Mouse (Mus musculus): ENCODE measurements around the gene Sumo1.
"Not testable (repeated sequence)": the region's sequence is repeated elsewhere in the genome, so short reads cannot be mapped to it uniquely, and the experiment has no call there.

Gene Sumo1

GRCm38 (mm10) chr1:59670641-59671168 lies at the start of gene Sumo1:
TSS of gene Sumo1 (minus strand) at chr1:59670834.
- peak; percentile 82 to 92 for DNase-seq (ENCODE audit: low spot score in 2 of 2)

GRCm38 (mm10) chr1:59719900-59720299 lies 49.3 kb upstream of the Sumo1 start:
- DNase-seq (ENCODE audit: low spot score in 2 of 2) = no peak

GRCm38 (mm10) chr1:59701766-59702165 lies 31.1 kb upstream of the Sumo1 start:
- DNase-seq (ENCODE audit: low spot score in 2 of 2) = no peak

- no peak for DNase-seq (ENCODE audit: low spot score in 2 of 2)
Measured at GRCm38 (mm10) chr1:59698207-59698606, 27.6 kb upstream of the Sumo1 start.

- DNase-seq (ENCODE audit: low spot score in 2 of 2) = no peak
Measured at GRCm38 (mm10) chr1:59697751-59698150, 27.1 kb upstream of the Sumo1 start.

- no peak for DNase-seq (ENCODE audit: low spot score in 2 of 2)
Measured at GRCm38 (mm10) chr1:59690467-59690866, 19.8 kb upstream of the Sumo1 start.

- no peak for DNase-seq (ENCODE audit: low spot score in 2 of 2)
Measured at GRCm38 (mm10) chr1:59687493-59687892, 16.9 kb upstream of the Sumo1 start.

GRCm38 (mm10) chr1:59684819-59685755 lies 14.5 kb upstream of the Sumo1 start, which contains the start of gene Nop58:
TSS of gene Nop58 (plus strand) at chr1:59684971.
- DNase-seq (ENCODE audit: low spot score in 2 of 2) = peak; percentile 84 to 86

GRCm38 (mm10) chr1:59683926-59684818 lies 13.5 kb upstream of the Sumo1 start:
- peak; percentile 22 to 69 for DNase-seq (ENCODE audit: low spot score in 2 of 2)

GRCm38 (mm10) chr1:59673661-59674060 lies 3.0 kb upstream of the Sumo1 start:
- DNase-seq (ENCODE audit: low spot score in 2 of 2) = no peak

- DNase-seq (ENCODE audit: low spot score in 2 of 2) = peak; percentile 28 to 71
Measured at GRCm38 (mm10) chr1:59669962-59670630, 538 bp downstream of the Sumo1 start.

GRCm38 (mm10) chr1:59668871-59669270 lies 1.8 kb downstream of the Sumo1 start:
- DNase-seq (ENCODE audit: low spot score in 2 of 2) = no peak

GRCm38 (mm10) chr1:59663456-59664135 lies 7.0 kb downstream of the Sumo1 start:
- no peak for DNase-seq (ENCODE audit: low spot score in 2 of 2)

GRCm38 (mm10) chr1:59656244-59657171 lies 14.1 kb downstream of the Sumo1 start:
- no peak for DNase-seq (ENCODE audit: low spot score in 2 of 2)

GRCm38 (mm10) chr1:59653243-59653911 lies 17.3 kb downstream of the Sumo1 start:
- no peak for DNase-seq (ENCODE audit: low spot score in 2 of 2)

- DNase-seq (ENCODE audit: low spot score in 2 of 2) = no peak
Measured at GRCm38 (mm10) chr1:59651201-59651819, 19.3 kb downstream of the Sumo1 start.

GRCm38 (mm10) chr1:59646502-59646901 lies 24.1 kb downstream of the Sumo1 start:
- not testable (repeated sequence) for DNase-seq (ENCODE audit: low spot score in 2 of 2)

GRCm38 (mm10) chr1:59642488-59642887 lies 28.1 kb downstream of the Sumo1 start:
- no peak for DNase-seq (ENCODE audit: low spot score in 2 of 2)

- DNase-seq (ENCODE audit: low spot score in 2 of 2) = no peak
Measured at GRCm38 (mm10) chr1:59638371-59638770, 32.3 kb downstream of the Sumo1 start.
